8 mouse cellular contexts compared by ENCODE assay signal in the genomic region with DNA sequence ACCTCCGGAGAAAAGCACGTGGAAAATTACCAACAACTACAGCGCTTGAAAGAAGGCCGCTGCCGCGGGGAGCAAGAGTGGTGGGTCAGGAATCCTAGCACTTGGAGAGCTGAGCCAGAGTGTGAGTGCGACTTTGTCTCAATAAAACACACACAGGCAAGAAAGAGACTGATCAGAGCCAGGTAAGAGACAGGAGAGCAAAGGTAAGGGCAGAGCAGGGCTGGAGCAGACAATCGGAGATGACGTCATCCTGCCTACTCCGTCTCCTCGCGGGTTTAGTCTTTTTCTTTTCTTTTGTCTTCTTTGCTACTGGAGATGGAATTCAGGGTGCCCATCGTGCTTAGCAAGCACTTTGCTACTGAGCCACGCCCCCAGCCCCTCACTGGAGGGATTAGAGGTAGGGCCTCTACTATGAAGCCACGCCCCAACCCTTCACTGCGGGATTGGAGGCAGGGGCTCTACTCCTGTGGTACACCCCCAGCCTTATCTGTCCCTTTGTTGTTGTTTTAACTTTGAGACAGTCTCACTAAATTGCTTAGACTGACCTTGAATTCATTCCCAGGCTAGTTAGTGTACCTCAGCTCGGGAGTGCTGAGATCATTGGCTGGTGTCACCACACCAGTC. TPM values are rescaled to one million over a fixed set of nuclear protein-coding genes. Genes with fewer than 3 reads are reported as not detected.
DNase-seq lines count a peak whose midpoint lies in the region; ATAC-seq lines count a peak whose summit lies in the region.
"Had no signal": no experiment of that assay in that cellular context is flagged by ENCODE, and none has a peak within 500 bp of the region (broad histone marks: within the 10 kb centered on the region; RNA-seq: fewer than 3 reads in every experiment).

No protein-coding gene starts in this region.

- 0 out of 2 replicates have a peak, but pooled peaks cover 2% of the 10 kb centered on the region for H3K4me1 ChIP-seq in neural tube, embryonic 11.5 days (ENCODE audit: control insufficient read depth, insufficient read depth, low read length)
- no peaks in the 10 kb centered on the region for H3K4me1 ChIP-seq in forebrain, embryonic 16.5 days (replicated peaks; ENCODE audit: control insufficient read depth, insufficient read depth, low read length)
- no peaks in the 10 kb centered on the region for H3K4me1 ChIP-seq in liver, embryonic 15.5 days (replicated peaks)

- H3K9ac ChIP-seq in neural tube, embryonic 11.5 days (ENCODE audit: low read length) = no peak overlapping the region
- H3K9ac ChIP-seq in forebrain, embryonic 16.5 days (replicated peaks; ENCODE audit: low read depth, low read length) = peak overlapping the region; percentile 39; the same call in 1 of the 2 replicates
- H3K9ac ChIP-seq in liver, embryonic 15.5 days = no peak overlapping the region

- H3K36me3 ChIP-seq in neural tube, embryonic 11.5 days (ENCODE audit: control insufficient read depth, insufficient read depth, low read length) = no peaks in the 10 kb centered on the region
- H3K36me3 ChIP-seq in forebrain, embryonic 16.5 days (ENCODE audit: control insufficient read depth, insufficient read depth) = no peaks in the 10 kb centered on the region
- no peaks in the 10 kb centered on the region for H3K36me3 ChIP-seq in liver, embryonic 15.5 days (replicated peaks)

- no peak for DNase-seq in neural tube, embryonic 11.5 days (ENCODE audit: low spot score)
- no peak for DNase-seq in neural tube, embryonic 10.5 days (ENCODE audit: extremely low spot score, low spot score)
- no peak for DNase-seq in ovary, adult 18-20 months (ENCODE audit: low spot score)
- DNase-seq in urinary bladder, postnatal 25 days (ENCODE audit: low spot score) = no peak
- no peak for DNase-seq in kidney, postnatal 14 days
- DNase-seq: kidney, postnatal 36 days had no signal

- no peaks in the 10 kb centered on the region for H3K9me3 ChIP-seq in neural tube, embryonic 11.5 days (ENCODE audit: control insufficient read depth, low read length)
- H3K9me3 ChIP-seq in forebrain, embryonic 16.5 days (ENCODE audit: control insufficient read depth, low read length) = no peaks in the 10 kb centered on the region
- no peaks in the 10 kb centered on the region for H3K9me3 ChIP-seq in liver, embryonic 15.5 days (replicated peaks)

- no peaks in the 10 kb centered on the region for H3K27me3 ChIP-seq in neural tube, embryonic 11.5 days (ENCODE audit: control insufficient read depth, insufficient read depth, low read length)
- no peaks in the 10 kb centered on the region for H3K27me3 ChIP-seq in forebrain, embryonic 16.5 days (replicated peaks; ENCODE audit: control insufficient read depth, insufficient read depth, low read length)
- H3K27me3 ChIP-seq in liver, embryonic 15.5 days = no peaks in the 10 kb centered on the region

- H3K27ac ChIP-seq in neural tube, embryonic 11.5 days (ENCODE audit: low read depth, low read length) = no peak overlapping the region
- no peak overlapping the region for H3K27ac ChIP-seq in forebrain, embryonic 16.5 days (ENCODE audit: low read length)
- H3K27ac ChIP-seq in liver, embryonic 15.5 days (replicated peaks) = no peak overlapping the region

- no peak for ATAC-seq in neural tube, embryonic 11.5 days (ENCODE audit: insufficient read depth, low FRiP score, low TSS enrichment)
- peak; percentile 36; the same call in 1 of the 2 replicates for ATAC-seq in forebrain, embryonic 16.5 days
- ATAC-seq in liver, embryonic 15.5 days (ENCODE audit: insufficient read depth) = no peak

- WGBS in neural tube, embryonic 11.5 days = 39% methylated on average over 17 of the region's 17 CpGs
- 26% methylated on average over 17 of the region's 17 CpGs for WGBS in forebrain, embryonic 16.5 days
- 36% methylated on average over 17 of the region's 17 CpGs for WGBS in liver, embryonic 15.5 days (ENCODE audit: insufficient replicate concordance)

- H3K4me3 ChIP-seq in neural tube, embryonic 11.5 days (ENCODE audit: low read depth, low read length) = no peak overlapping the region
- H3K4me3 ChIP-seq in forebrain, embryonic 16.5 days (replicated peaks; ENCODE audit: low read length) = peak overlapping the region; percentile 8; the same call in 1 of the 2 replicates
- H3K4me3 ChIP-seq in liver, embryonic 15.5 days (replicated peaks) = no peak overlapping the region

- H3K4me2 ChIP-seq in neural tube, embryonic 11.5 days (ENCODE audit: low read depth) = peak overlapping the region; percentile 7; the same call in 1 of the 2 replicates
- peak overlapping the region; percentile 26 for H3K4me2 ChIP-seq in forebrain, embryonic 16.5 days (ENCODE audit: low read length)
- peak overlapping the region; percentile 44 for H3K4me2 ChIP-seq in liver, embryonic 15.5 days

RNA-seq across cellular contexts. Expression of gene Fut2, which starts 11.7 kb away (rescaled TPM):
- 0.08 and 0.11 TPM in 2 replicates for polyA plus RNA-seq in neural tube, embryonic 11.5 days (2014; fragmentation: Nextera tagmentation; extraction: Ambion mirVana)
- 0.10 and 0.21 TPM in 2 replicates for polyA plus RNA-seq in forebrain, embryonic 16.5 days (2015; fragmentation: Nextera tagmentation; extraction: Ambion mirVana)
- 0.06 TPM in 1 of 2 replicates, not detected in the other for polyA plus RNA-seq in liver, embryonic 15.5 days (2015; fragmentation: Nextera tagmentation; extraction: Ambion mirVana)

RNA-seq across cellular contexts. Expression of gene Mamstr, which starts 14.8 kb away (rescaled TPM):
- polyA plus RNA-seq in neural tube, embryonic 11.5 days (2014; fragmentation: Nextera tagmentation; extraction: Ambion mirVana) = 2.9 and 5.6 TPM in 2 replicates
- polyA plus RNA-seq in forebrain, embryonic 16.5 days (2015; fragmentation: Nextera tagmentation; extraction: Ambion mirVana) = 2.8 and 4.2 TPM in 2 replicates
- polyA plus RNA-seq in liver, embryonic 15.5 days (2015; fragmentation: Nextera tagmentation; extraction: Ambion mirVana) = 0.91 and 1.2 TPM in 2 replicates

RNA-seq across cellular contexts. Expression of gene Rasip1, which starts 27.2 kb away (rescaled TPM):
- 5.7 and 7.5 TPM in 2 replicates for polyA plus RNA-seq in neural tube, embryonic 11.5 days (2014; fragmentation: Nextera tagmentation; extraction: Ambion mirVana)
- polyA plus RNA-seq in forebrain, embryonic 16.5 days (2015; fragmentation: Nextera tagmentation; extraction: Ambion mirVana) = 13.5 and 15.1 TPM in 2 replicates
- 2.8 and 3.8 TPM in 2 replicates for polyA plus RNA-seq in liver, embryonic 15.5 days (2015; fragmentation: Nextera tagmentation; extraction: Ambion mirVana)

RNA-seq across cellular contexts. Expression of gene Ntn5, which starts 29.3 kb away (rescaled TPM):
- polyA plus RNA-seq in neural tube, embryonic 11.5 days (2014; fragmentation: Nextera tagmentation; extraction: Ambion mirVana) = 1.1 and 1.4 TPM in 2 replicates
- polyA plus RNA-seq in forebrain, embryonic 16.5 days (2015; fragmentation: Nextera tagmentation; extraction: Ambion mirVana) = 0.80 and 0.84 TPM in 2 replicates
- not detected in 2 replicates for polyA plus RNA-seq in liver, embryonic 15.5 days (2015; fragmentation: Nextera tagmentation; extraction: Ambion mirVana)

RNA-seq across cellular contexts. Expression of gene Izumo1, which starts 32.9 kb away (rescaled TPM):
- polyA plus RNA-seq in neural tube, embryonic 11.5 days (2014; fragmentation: Nextera tagmentation; extraction: Ambion mirVana) = not detected in 2 replicates
- not detected in 2 replicates for polyA plus RNA-seq in forebrain, embryonic 16.5 days (2015; fragmentation: Nextera tagmentation; extraction: Ambion mirVana)
- polyA plus RNA-seq in liver, embryonic 15.5 days (2015; fragmentation: Nextera tagmentation; extraction: Ambion mirVana) = 0.06 and 0.10 TPM in 2 replicates
